Comparison of ENCODE assay signal across 9 mouse cellular contexts in genomic region chr6:24350882-24351281, GRCm38 (mm10).
DNase-seq lines count a peak whose midpoint lies in the region; ATAC-seq and TF ChIP-seq lines count a peak whose summit lies in the region.
"Had no signal": no experiment of that assay in that cellular context is flagged by ENCODE, and none has a peak within 500 bp of the region (broad histone marks: within the 10 kb centered on the region; RNA-seq: fewer than 3 reads in every experiment).

No protein-coding gene starts in this region.

- peak; percentile 68; the same call in 1 of the 2 replicates for ATAC-seq in heart, embryonic 12.5 days (ENCODE audit: insufficient number of reproducible peaks, low FRiP score)
- no peak for ATAC-seq in heart, embryonic 11.5 days (replicated peaks; ENCODE audit: insufficient number of reproducible peaks, low FRiP score, low TSS enrichment)
- peak; percentile 96 for ATAC-seq in forebrain, embryonic 14.5 days
- peak; percentile 72; the same call in 1 of the 2 replicates for ATAC-seq in kidney, embryonic 14.5 days (ENCODE audit: low FRiP score, low TSS enrichment)
- ATAC-seq in limb, embryonic 14.5 days (ENCODE audit: low FRiP score, low read depth): peak; percentile 87
- ATAC-seq in neural tube, embryonic 12.5 days (ENCODE audit: low FRiP score, low read depth): peak; percentile 89

- DNase-seq in cerebellum, adult 11 months: peak; percentile 44
- peak; percentile 85 for DNase-seq in forebrain, embryonic 14.5 days (ENCODE audit: low spot score)
- DNase-seq in limb, embryonic 14.5 days (ENCODE audit: low spot score): peak; percentile 79
- no peak for DNase-seq in urinary bladder, adult 18-20 months (ENCODE audit: low spot score in 2 of 2)

- H3K27me3 ChIP-seq in heart, embryonic 12.5 days (replicated peaks): no peaks in the 10 kb centered on the region
- H3K27me3 ChIP-seq in heart, embryonic 11.5 days (ENCODE audit: control insufficient read depth, insufficient read depth, low read length): no peaks in the 10 kb centered on the region
- no peaks in the 10 kb centered on the region for H3K27me3 ChIP-seq in forebrain, embryonic 14.5 days (replicated peaks; ENCODE audit: control insufficient read depth, insufficient read depth, low read length)
- H3K27me3 ChIP-seq in kidney, embryonic 14.5 days (ENCODE audit: control insufficient read depth, insufficient read depth, low read length): no peaks in the 10 kb centered on the region
- no peaks in the 10 kb centered on the region for H3K27me3 ChIP-seq in limb, embryonic 14.5 days (ENCODE audit: control insufficient read depth, insufficient read depth, low read length)
- no peaks in the 10 kb centered on the region for H3K27me3 ChIP-seq in neural tube, embryonic 12.5 days (replicated peaks)
- H3K27me3 ChIP-seq: liver, embryonic 15.5 days had no signal

- H3K9ac ChIP-seq in heart, embryonic 12.5 days: no peak overlapping the region
- no peak overlapping the region for H3K9ac ChIP-seq in heart, embryonic 11.5 days (ENCODE audit: low read depth, low read length)
- no peak overlapping the region for H3K9ac ChIP-seq in forebrain, embryonic 14.5 days (ENCODE audit: low read length)
- no peak overlapping the region for H3K9ac ChIP-seq in kidney, embryonic 14.5 days (ENCODE audit: low read depth, low read length)
- no peak overlapping the region for H3K9ac ChIP-seq in limb, embryonic 14.5 days (ENCODE audit: low read depth, low read length, severe bottlenecking)
- no peak overlapping the region for H3K9ac ChIP-seq in neural tube, embryonic 12.5 days
- H3K9ac ChIP-seq: liver, embryonic 15.5 days had no signal

- 13% methylated on average over 5 of the region's 5 CpGs for WGBS in heart, embryonic 12.5 days
- 12% methylated on average over 5 of the region's 5 CpGs for WGBS in heart, embryonic 11.5 days (ENCODE audit: insufficient replicate concordance)
- WGBS in forebrain, embryonic 14.5 days: 12% methylated on average over 5 of the region's 5 CpGs
- WGBS in kidney, embryonic 14.5 days: 19% methylated on average over 5 of the region's 5 CpGs
- WGBS in limb, embryonic 14.5 days: 10% methylated on average over 5 of the region's 5 CpGs
- WGBS in neural tube, embryonic 12.5 days: 17% methylated on average over 5 of the region's 5 CpGs

- no peak overlapping the region for H3K4me3 ChIP-seq in heart, embryonic 12.5 days
- no peak overlapping the region for H3K4me3 ChIP-seq in heart, embryonic 11.5 days (ENCODE audit: low read depth, low read length)
- no peak overlapping the region for H3K4me3 ChIP-seq in forebrain, embryonic 14.5 days (ENCODE audit: low read depth, low read length)
- no peak overlapping the region for H3K4me3 ChIP-seq in kidney, embryonic 14.5 days (ENCODE audit: low read length)
- no peak overlapping the region for H3K4me3 ChIP-seq in limb, embryonic 14.5 days (replicated peaks; ENCODE audit: low read length)
- H3K4me3 ChIP-seq in neural tube, embryonic 12.5 days: no peak overlapping the region
- H3K4me3 ChIP-seq: liver, embryonic 15.5 days had no signal

- no peak overlapping the region for H3K27ac ChIP-seq in heart, embryonic 12.5 days (ENCODE audit: poor library complexity, severe bottlenecking)
- no peak overlapping the region for H3K27ac ChIP-seq in heart, embryonic 11.5 days (ENCODE audit: low read depth, low read length)
- H3K27ac ChIP-seq in forebrain, embryonic 14.5 days (ENCODE audit: low read depth, low read length): no peak overlapping the region
- no peak overlapping the region for H3K27ac ChIP-seq in kidney, embryonic 14.5 days (ENCODE audit: low read depth, low read length)
- H3K27ac ChIP-seq in limb, embryonic 14.5 days (replicated peaks; ENCODE audit: low read depth, low read length): no peak overlapping the region
- H3K27ac ChIP-seq in neural tube, embryonic 12.5 days: no peak overlapping the region
- H3K27ac ChIP-seq: liver, embryonic 15.5 days had no signal

- H3K4me2 ChIP-seq in heart, embryonic 12.5 days: no peak overlapping the region
- H3K4me2 ChIP-seq in heart, embryonic 11.5 days: no peak overlapping the region
- no peak overlapping the region for H3K4me2 ChIP-seq in forebrain, embryonic 14.5 days (ENCODE audit: low read length)
- H3K4me2 ChIP-seq in kidney, embryonic 14.5 days (replicated peaks; ENCODE audit: low read depth, low read length): no peak overlapping the region
- no peak overlapping the region for H3K4me2 ChIP-seq in limb, embryonic 14.5 days (replicated peaks; ENCODE audit: low read depth, low read length, severe bottlenecking)
- H3K4me2 ChIP-seq in neural tube, embryonic 12.5 days (replicated peaks): no peak overlapping the region
- H3K4me2 ChIP-seq: liver, embryonic 15.5 days had no signal

- no peaks in the 10 kb centered on the region for H3K4me1 ChIP-seq in heart, embryonic 12.5 days (replicated peaks)
- no peaks in the 10 kb centered on the region for H3K4me1 ChIP-seq in heart, embryonic 11.5 days (ENCODE audit: control insufficient read depth, insufficient read depth, low read length)
- H3K4me1 ChIP-seq in forebrain, embryonic 14.5 days (ENCODE audit: control insufficient read depth, insufficient read depth, low read length): no peaks in the 10 kb centered on the region
- H3K4me1 ChIP-seq in kidney, embryonic 14.5 days (ENCODE audit: control insufficient read depth, insufficient read depth, low read length): peaks cover 5% of the 10 kb centered on the region; the same call in 1 of the 2 replicates
- no peaks in the 10 kb centered on the region for H3K4me1 ChIP-seq in limb, embryonic 14.5 days (ENCODE audit: control insufficient read depth, insufficient read depth, low read length)
- no peaks in the 10 kb centered on the region for H3K4me1 ChIP-seq in neural tube, embryonic 12.5 days
- H3K4me1 ChIP-seq: liver, embryonic 15.5 days had no signal

- H3K36me3 ChIP-seq in heart, embryonic 12.5 days: no peaks in the 10 kb centered on the region
- no peaks in the 10 kb centered on the region for H3K36me3 ChIP-seq in heart, embryonic 11.5 days (ENCODE audit: control insufficient read depth, insufficient read depth, low read length)
- no peaks in the 10 kb centered on the region for H3K36me3 ChIP-seq in forebrain, embryonic 14.5 days (ENCODE audit: control insufficient read depth, insufficient read depth, low read length)
- H3K36me3 ChIP-seq in kidney, embryonic 14.5 days (ENCODE audit: control insufficient read depth, insufficient read depth, low read length): no peaks in the 10 kb centered on the region
- no peaks in the 10 kb centered on the region for H3K36me3 ChIP-seq in limb, embryonic 14.5 days (ENCODE audit: control insufficient read depth, insufficient read depth, low read length)
- no peaks in the 10 kb centered on the region for H3K36me3 ChIP-seq in neural tube, embryonic 12.5 days
- H3K36me3 ChIP-seq: liver, embryonic 15.5 days had no signal

- 0 out of 2 replicates have a peak, but pooled peaks cover 3% of the 10 kb centered on the region for H3K9me3 ChIP-seq in heart, embryonic 12.5 days (replicated peaks)
- no peaks in the 10 kb centered on the region for H3K9me3 ChIP-seq in heart, embryonic 11.5 days (replicated peaks; ENCODE audit: control insufficient read depth, low read length)
- H3K9me3 ChIP-seq in forebrain, embryonic 14.5 days (replicated peaks; ENCODE audit: control insufficient read depth, low read length): no peaks in the 10 kb centered on the region
- no peaks in the 10 kb centered on the region for H3K9me3 ChIP-seq in kidney, embryonic 14.5 days (ENCODE audit: control insufficient read depth, low read length)
- no peaks in the 10 kb centered on the region for H3K9me3 ChIP-seq in limb, embryonic 14.5 days (ENCODE audit: control insufficient read depth, low read length)
- H3K9me3 ChIP-seq in neural tube, embryonic 12.5 days: no peaks in the 10 kb centered on the region
- H3K9me3 ChIP-seq: liver, embryonic 15.5 days had no signal

- no peak for TF ChIP-seq POLR2A in limb, embryonic 14.5 days (IDR thresholded peaks at IDR 0.05; ENCODE audit: borderline replicate concordance, extremely low read depth, insufficient read depth, insufficient read length)

Comparison
In these comparisons a context has a peak if more than half of its experiments do, and no peak if none do; other contexts are left out.
1. DNase-seq: peak in cerebellum, adult 11 months (single experiment), forebrain, embryonic 14.5 days (single experiment) and limb, embryonic 14.5 days (single experiment); none in urinary bladder, adult 18-20 months (0 of 2).